Mouse (Mus musculus) frontal cortex, adult (tissue): ENCODE measurements around the gene Spop.

ENCODE experiments used
- ATAC-seq: cut with Nextera tagmentation; 2 replicates; pipeline ENCODE4 v1.9.2; 2017; ENCODE audit warnings: mild to moderate bottlenecking, moderate library complexity, mixed read lengths; ENCODE audit not compliant: low TSS enrichment

Spop gene

DNA sequence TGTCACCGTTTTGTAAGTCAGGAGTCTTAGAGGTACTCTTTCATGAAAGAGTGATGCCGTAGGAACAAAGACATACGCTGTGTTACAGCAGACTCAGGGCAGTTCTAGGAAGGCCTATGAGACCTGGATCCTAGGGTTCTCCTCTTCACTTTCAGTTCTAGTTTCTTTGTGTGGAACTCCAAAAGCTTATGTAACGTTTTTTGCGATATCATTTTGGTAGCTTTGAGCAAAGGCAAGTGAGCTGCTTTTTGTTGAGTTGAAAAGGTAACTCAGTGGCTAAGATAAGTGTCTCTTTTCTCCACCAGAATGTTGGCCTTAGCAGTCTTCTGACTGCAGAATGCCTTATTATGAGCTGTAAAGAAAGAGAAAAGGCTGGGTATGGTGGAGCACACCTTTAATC is 3.5 kb downstream of the Spop start:
- no peak for ATAC-seq

DNA sequence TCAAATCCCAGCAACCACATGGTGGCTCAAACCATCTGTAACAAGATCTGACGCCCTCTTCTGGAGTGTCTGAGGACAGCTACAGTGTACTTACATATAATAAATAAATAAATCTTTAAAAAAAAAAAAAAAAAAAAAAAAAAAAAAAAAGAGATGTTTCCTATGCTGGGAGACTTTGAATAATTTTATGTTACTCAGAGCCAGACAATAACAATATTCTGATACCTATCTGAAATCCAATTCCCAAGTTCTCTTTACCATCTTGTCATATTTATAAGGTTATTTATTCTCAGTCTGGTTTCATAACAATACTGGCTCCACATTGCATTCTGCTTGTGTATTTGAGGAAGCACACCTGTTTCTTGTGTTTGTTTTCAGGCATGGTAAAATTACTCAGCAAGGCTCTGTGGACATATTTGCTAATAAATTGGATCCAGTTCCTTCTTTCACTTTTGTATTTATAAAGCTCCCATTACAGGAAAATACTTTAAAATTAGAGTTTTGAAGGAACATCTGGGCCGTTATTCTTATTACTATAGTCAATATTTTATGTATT is 7.1 kb downstream of the Spop start:
- no peak for ATAC-seq

DNA sequence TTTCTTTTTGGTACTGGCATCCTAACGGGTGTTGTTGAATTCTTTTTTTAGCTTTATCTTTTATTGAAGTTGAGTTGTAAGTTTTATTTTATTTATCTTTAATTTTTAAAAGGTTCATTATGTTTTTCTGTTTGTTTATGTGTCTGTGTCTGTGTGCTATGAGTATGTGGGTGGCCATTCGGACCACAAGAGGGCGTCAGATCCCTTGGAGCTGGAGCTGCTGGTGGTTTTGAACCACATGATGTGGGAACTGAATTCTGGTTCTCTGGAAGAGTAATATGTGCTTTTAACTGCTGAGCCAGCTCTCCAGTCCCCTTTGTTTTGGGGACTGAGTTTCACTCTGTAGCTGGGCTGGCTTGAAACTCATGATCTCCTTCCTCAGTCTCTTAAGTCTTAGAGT is 9.6 kb downstream of the Spop start:
- no peak for ATAC-seq

DNA sequence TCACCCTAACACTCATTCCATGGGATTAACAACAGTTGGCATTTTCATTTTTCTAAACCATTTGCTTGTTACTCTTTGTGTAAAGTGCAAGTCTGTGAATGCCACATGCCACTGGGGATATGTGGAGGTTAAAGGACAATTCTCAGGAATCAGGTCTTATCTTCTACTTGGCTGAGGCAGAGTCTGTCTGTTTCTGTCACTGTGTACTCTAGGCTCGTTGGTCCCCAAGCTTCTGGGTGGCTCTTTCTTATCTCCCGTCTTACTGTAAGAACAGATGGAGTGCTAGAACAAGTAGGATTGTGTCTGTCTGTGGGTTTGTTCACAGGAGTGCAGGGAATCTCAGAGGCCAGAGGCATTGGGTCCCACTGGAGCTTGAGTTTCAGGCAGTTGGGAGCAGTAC is 17.5 kb downstream of the Spop start:
- ATAC-seq, result peak; percentile 47; the same call in 1 of the 2 replicates

DNA sequence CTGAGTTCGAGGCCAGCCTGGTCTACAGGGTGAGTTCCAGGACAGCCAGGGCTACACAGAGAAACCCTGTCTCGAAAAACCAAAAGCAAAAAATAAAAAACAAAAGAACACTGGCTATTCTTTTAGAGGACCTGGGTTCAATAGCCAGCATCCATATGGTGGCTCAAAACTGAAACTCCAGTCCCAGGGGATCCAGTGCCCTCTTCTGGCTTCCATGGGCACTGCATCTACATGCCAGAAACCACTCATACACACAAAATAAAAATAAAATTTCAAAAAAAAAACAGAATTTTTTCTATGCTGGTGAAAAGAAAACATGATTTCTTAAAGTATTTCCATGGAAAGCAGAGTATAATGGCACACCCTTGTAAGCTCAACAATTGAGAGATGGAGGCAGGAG is 18.3 kb downstream of the Spop start:
- ATAC-seq, result no peak

DNA sequence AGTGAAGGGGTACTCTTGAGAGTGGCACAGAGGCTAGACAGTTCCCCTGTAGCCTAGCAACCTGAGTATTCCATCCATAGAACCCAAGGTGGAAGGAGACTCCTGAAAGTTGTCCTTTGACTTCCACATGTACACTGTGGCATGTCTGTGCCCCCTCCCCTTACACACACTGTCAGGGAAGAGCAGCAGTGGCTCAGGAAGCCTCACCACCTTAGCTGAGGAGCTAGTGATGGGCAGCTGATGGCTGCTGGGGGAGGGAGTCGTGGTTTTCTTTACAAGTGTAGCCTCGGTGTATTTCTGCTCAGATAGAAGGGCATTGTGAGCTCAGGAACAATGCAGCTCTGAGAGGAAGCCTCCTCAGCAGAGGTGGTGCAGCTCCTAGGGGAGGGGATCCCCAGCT is 31.5 kb downstream of the Spop start:
- ATAC-seq, result no peak

DNA sequence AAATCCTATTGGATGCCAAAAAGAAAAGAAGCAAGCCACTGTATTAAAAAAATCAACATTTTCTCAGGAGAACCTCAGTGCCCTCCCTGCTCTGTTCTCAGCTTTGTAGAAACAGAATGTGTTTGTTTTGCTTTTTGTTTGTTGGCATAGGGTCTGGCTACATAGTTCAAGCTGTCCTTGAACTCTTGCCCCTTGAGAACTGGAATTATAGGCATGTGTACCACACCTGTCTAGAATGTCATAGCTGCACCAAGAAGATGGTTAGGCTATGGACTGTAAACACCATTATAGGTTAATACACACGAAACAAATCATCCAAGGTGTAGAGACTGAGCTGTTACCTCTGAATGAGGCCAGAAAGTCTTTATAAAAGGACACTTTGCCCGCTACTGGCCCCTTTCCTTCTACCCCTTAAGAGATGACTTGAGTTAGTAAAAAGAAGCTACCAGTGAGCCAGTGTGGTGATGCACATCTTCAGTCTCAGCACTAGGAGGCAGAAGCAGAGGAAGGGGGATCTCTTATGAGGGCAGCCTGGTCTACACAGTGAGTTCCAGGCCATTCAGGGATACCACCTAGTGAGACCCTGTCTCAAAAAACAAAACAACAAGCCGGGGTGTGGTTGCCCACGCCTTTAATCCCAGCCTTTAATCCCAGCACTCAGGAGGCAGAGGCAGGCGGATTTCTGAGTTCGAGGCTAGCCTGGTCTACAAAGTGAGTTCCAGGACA is 32.9 kb downstream of the Spop start:
- no peak for ATAC-seq

DNA sequence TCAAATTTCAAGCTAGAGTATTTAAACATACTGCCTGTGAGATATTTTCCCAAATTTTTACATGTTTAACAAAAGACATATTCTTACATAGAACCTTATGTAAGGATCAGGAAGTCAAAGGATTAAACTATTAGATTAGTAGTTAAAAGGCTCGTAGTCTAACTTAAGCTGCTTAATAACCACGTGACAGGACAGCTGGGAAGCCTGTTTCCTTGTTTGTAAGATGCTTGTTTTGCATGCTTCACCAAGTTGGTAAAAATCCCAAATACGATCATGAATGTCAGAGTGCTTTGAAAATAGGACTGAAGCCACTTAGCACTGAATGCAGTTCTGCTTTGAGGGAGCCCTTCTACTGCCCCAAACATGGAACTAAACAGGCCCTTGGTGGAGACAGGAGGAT is 34.5 kb downstream of the Spop start:
- no peak for ATAC-seq

DNA sequence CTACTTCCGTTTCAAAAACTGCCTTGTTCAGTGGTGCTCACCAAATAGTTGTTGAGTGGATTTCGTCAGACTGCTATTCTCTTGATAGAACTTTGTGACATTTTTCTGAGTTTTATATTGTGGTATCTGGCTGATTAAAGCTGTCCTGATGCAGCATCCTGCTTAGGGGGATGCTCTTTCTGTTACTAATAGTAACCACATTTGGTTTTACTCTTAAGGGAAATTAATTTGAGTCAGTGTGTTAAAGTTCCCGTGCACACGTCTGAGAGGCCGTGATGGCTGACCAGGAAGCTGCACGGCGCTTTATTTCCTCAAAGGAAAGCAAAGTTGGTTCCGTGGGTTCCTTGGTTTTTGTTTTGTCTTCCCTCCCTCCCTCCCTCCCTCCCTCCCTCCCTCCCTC is 41.5 kb downstream of the Spop start:
- no peak for ATAC-seq

DNA sequence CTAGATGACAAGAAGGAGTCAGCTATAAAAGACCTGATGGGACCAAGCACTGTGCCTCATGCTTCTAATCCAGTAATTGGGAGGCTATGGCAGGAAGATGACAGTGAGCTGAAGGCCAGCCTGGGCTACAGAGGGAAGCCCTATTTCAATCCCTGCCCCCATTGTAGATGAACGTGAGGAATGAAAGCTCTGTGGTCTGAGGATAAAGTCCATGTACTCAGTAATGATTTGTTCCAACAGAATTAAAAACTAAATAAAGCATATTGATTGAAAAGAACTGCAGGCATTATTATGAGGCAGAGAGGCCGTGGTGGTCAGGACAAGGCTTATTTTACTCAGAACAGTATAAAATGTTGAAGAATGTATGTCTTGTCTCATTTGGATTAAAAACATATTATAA is 47.0 kb downstream of the Spop start:
- ATAC-seq, result no peak

DNA sequence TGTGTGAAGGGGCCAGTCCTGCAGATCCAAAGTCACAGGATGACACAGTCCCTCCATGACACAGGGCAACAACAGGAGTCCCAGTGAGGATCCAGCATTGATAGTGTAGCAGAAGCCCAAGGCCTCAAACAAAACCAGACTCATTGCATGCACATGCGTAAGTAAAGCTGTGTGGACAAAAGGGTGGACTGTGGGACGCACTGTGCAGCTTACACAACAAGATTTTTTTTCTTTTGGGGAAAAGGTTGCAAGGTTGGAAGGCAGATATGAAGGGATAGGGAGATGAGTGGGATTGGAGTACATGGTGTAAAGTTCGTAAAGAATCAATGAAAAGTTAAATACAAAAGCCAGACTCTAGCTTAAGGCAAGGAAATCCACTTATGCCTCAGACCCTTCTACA is 48.3 kb downstream of the Spop start:
- ATAC-seq, result no peak

DNA sequence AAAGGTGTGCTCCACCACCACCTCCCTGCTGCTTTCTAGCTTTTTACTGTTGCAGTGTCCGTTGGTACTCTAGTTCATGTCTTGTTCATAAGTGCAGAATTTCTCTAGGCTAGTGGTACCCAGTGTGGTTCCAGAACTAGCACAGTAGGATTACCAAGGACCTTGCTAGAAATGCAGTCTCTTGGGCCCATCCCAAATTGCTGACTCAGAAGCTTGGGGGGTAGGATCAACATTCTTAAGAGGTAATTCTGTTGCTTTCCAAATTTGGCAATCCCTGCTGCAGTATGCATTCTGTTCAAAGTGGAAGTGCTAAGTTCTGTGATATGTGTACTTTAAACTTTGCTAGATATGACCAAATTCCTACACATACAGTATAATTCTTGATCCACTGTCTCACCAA is 53.9 kb downstream of the Spop start:
- ATAC-seq, result no peak

DNA sequence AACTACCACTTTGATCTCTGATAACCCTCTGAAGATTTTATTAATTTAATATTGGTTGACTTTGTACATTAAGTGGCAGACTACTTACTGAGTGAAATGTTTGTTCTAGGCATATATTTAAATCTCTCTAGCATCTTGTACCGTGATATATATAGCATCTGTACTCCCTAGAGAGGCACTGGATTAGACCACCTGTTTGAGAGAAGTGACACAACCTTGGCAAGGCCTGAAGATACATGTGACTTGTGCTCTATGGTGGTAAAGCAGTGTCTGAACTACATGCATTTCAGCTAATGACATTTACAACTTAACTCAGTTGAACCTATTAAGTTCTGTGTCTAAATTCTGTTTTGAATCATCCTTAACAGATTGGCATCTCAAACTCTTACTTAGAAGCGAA is 59.1 kb downstream of the Spop start:
- no peak for ATAC-seq

DNA sequence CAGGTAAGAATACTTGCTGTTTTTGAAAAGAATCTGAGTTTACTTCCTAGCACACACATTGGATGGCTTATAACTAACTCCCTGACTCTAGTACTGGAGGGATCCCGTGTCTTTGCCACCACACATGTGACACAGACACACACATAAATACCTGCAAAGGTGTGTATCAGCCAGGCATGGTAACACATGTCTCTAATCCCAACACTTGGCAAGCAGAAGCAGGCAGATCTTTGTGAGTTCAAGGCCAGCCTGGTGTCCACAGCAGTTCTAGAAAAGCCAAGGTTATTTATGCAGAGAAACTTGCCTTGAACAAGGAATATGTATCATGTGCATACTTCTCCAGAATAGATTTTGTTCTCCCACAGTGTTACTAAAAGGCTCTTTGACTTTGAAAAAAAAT is 59.6 kb downstream of the Spop start:
- no peak for ATAC-seq

DNA sequence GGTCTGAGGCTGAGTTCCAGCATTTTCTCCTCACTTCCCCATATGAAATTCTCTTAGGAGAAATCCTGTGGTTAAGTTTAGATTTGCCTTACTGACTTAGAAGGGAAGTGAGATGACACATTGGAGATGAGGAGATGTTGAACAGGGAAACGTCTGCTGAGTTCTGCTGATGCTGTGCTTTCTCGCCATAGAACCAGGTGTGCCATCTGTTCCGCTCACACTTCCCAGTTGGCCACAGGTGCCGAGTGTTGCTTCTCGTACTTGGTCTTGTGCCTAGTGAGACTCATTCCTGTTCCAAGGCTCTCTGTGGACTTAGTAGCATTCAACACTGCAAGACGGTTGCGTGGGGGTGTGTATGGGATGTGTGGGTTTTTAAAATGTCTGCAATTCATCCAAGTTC is 62.4 kb downstream of the Spop start:
- ATAC-seq, result peak; percentile 98

DNA sequence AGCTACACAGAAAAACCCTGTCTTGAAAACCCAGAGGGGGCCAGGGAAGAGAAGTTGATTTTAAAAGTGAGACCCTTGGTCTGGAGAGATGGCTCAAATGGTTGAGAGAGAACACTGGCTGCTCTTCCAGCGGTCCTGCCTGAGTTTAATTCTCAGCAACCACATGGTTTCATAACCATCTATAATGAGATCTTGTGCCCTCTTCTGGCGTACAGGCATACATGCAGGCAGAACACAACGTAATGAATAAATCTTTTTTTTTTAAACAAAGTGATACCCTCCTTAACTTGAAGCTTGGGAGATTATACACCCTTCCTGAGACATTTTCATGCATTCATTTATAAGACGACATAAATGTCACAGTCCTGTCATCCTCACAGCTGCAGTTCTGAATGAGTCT is 65.6 kb downstream of the Spop start:
- no peak for ATAC-seq

DNA sequence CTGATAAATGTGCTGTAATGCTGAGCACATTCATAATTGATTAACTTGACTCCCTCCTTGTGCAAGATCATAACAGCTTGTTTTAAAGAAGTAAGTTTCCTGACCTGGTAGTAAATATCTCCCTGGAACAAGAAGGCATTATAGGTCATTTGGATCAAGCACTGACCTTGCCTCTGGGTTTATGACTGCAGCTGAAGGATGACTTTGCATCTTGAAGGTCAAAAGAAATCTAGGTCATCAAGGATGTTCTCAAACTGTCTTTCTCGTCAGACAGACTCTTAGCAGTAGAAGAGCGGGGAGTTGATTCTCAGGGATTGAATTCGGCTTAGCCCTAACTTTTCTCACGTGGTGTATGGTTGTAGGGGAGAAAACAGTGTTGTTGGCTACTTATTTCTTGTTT is 66.8 kb downstream of the Spop start:
- ATAC-seq, result no peak

DNA sequence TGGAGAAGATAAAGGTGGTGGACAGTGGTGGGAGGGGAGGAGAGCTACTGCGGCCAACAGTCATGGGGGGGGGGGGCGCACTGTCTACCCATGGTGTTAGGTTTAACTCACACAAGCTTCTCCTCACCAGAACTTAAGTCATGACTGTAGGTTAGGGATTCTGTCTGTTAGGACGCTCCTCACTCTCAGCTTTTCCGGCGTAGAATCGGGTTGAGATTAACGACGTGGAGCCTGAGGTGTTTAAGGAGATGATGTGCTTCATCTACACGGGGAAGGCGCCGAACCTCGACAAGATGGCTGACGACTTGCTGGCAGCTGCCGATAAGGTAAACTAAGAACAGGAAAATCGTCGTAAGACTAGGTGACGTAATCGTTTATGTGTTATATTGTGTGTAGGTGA is 71.8 kb downstream of the Spop start:
- ATAC-seq, result no peak

DNA sequence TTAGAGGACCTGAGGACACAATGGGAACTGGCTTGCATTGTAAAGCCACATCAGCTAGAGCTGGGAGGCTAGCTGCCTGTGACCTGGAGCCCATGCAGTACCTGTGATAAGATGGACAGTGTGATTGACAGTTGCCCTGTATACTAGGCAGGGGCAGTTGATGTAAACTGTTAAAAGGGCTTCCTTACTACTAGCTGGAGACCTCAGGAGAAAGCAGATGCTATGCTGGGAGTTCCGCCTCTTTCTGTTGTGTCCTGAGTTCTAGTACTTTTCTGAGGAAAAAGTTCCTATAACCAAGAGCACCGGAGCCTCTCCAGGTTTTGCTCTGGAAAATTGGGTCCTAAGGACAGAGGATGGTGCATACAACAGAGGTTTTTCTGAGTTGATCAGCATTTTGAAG is 73.4 kb downstream of the Spop start:
- ATAC-seq, result no peak

DNA sequence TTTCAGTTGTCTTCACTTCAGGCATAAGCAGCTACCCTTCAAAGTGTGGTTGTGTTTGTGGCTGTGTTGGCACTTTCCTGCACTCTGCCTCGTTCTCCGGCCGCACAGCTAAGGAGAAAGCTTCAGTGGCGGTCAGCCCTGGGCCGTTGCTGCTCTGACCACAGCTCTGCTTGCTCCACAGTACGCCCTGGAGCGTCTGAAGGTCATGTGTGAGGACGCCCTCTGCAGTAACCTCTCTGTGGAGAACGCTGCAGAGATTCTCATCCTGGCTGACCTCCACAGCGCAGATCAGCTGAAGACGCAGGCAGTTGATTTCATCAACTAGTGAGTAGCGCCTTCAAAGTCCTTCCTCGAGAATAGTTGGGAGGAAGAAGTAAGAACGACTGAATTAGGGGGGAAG is 76.2 kb downstream of the Spop start:
- no peak for ATAC-seq

DNA sequence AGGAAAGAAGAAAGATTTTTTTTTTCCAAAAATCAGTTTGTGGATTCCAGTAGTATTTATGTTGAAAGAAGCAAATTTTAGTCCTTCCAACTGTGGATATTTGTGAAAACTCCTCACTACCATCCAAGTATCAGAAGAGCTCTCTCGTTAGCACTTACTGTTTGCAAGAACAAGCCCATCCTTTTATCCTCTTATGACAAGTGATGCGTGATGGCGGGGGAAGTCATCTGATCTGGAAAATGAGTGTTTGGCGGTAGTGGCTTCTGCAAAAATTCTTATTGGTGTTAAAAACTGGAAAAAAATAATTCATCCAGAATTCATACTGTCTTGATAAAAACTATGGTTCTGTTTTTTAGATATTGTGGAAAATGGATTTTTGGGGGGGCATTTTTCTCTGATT is 78.4 kb downstream of the Spop start:
- no peak for ATAC-seq

DNA sequence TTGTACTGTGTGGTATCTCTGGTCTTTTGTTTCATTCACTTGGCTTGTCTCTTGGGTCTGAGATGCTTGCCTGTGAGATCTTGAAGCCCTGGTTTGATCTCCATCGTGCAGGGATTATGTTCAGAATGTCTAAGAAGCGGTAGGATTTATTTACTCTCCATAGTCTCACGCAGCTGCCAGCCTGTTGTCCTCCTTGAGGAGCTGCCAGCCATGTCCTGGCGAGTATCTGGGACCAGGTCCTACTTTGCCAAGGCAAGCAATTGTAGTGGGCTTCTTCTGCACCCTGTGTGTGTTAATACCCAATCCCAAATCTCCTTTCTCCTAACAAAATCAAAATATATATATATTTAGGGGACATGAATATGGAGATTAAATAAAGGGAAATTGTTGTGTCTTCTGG is 79.1 kb downstream of the Spop start:
- ATAC-seq, result no peak

DNA sequence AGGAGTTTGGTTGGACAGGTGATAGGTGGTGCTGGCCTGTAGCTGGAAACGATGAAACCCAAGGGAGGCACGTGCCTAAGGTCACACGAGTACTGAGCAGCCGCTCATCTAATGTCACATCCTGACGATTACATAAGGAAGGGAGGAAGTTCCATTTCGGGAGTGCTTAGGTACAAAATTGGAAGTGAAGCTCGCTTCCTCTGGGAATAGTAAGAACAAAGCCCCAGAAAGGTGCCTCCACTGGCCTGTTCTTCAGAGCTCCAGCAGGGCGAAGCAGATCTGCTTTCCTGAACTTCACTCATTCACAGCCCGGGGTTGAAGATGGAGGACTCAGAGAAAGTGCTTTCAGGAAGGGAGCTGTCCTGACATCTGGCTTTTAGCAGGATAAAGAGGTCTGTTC is 80.1 kb downstream of the Spop start:
- peak; percentile 64 for ATAC-seq

DNA sequence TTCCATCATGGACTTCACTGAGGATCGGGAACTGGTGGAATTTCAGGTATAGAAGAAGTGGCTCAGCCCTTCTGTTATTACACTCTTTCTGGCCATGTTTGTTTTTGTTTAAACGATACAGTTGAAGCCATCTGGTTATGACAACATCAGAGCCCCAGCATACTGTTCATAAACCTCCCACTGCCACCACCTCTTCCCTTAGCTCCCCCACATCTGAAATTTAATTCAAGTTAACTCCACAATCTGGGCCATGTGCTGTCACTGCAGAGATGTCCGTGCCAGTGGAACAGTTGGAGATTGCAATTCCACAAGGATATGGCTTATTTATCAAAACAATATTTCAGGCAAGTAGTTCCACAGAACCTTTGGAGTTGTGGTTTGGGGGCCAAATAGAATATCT is 80.5 kb downstream of the Spop start:
- peak; percentile 75 for ATAC-seq
